Mouse (Mus musculus) hindbrain, embryonic 10.5 days (tissue): Measurements from ENCODE around the gene Grhpr. TPM values are rescaled to one million over a fixed set of nuclear protein-coding genes. Genes with fewer than 3 reads are reported as not detected.
"Not testable (repeated sequence)": the region's sequence is repeated elsewhere in the genome, so short reads cannot be mapped to it uniquely, and the experiment has no call there.

Experiments used
- DNase-seq: peaks from one replicate; pipeline ENCODE4 v3.0.0-alpha.2; 2017; ENCODE audit warnings: low spot score
- H3K27ac ChIP-seq: fragments of 300-500 bp; sonication (generic); 2 replicates; pipeline ENCODE4 v1.5.1; 2016; ENCODE audit warnings: mild to moderate bottlenecking, moderate library complexity
- H3K27me3 ChIP-seq: fragments of 300-500 bp; sonication (generic); 2 replicates; pipeline ENCODE4 v1.6.1; 2016; ENCODE audit warnings: mild to moderate bottlenecking; ENCODE audit not compliant: poor library complexity, insufficient read depth, severe bottlenecking
- H3K36me3 ChIP-seq: fragments of 300-500 bp; sonication (generic); 2 replicates; pipeline ENCODE4 v1.6.1; 2016; ENCODE audit warnings: mild to moderate bottlenecking, moderate library complexity
- H3K4me1 ChIP-seq: fragments of 300-500 bp; sonication (generic); replicated peaks from 2 replicates; pipeline ENCODE4 v1.6.1; 2016; ENCODE audit warnings: mild to moderate bottlenecking
- H3K4me3 ChIP-seq: fragments of 300-500 bp; sonication (generic); 2 replicates; pipeline ENCODE4 v1.5.1; 2016; ENCODE audit warnings: mild to moderate bottlenecking, moderate library complexity
- H3K9me3 ChIP-seq: fragments of 300-500 bp; sonication (generic); 2 replicates; pipeline ENCODE4 v1.6.1; 2016; ENCODE audit warnings: mild to moderate bottlenecking, moderate library complexity
- WGBS: fragments of 180-500 bp; shearing (Covaris S2); methylation state at CpG from one replicate; pipeline ENCODE4 v1.1.7; 2016; 5-methylcytosine and 5-hydroxymethylcytosine counted together
- polyA plus RNA-seq: library from polyadenylated mRNA; unstranded; fragments of >200 nt; fragmentation: Nextera tagmentation; extraction: Ambion mirVana; gene quantifications from 2 replicates; pipeline ENCODE4 v1.2.1, GENCODE M21; 2016

Grhpr gene
- polyA plus RNA-seq: 65.4 and 66.5 TPM in 2 replicates

- peak; percentile 94 for DNase-seq
- Histone ChIP-seq H3K4me3 (peak within 1 kb of the TSS; percentile 80), H3K36me3 (peaks cover 30% of the 10 kb centered on the region), H3K4me1 (peaks cover 36% of the 10 kb centered on the region), H3K27me3 (no peaks in the 10 kb centered on the region), H3K9me3 (no peaks in the 10 kb centered on the region), H3K27ac (peak within 1 kb of the TSS; percentile 95)
- 1% methylated on average over 40 of the region's 40 CpGs for WGBS
Observed at GRCm38 (mm10) chr4:44981280-44981973, at the start of gene Grhpr. TSS of gene Grhpr (plus strand) at chr4:44981395.

GRCm38 (mm10) chr4:44931732-44932131 lies 49.5 kb upstream of the Grhpr start:
- DNase-seq: no peak
- 93% methylated on average over 6 of the region's 6 CpGs for WGBS
- H3K36me3 ChIP-seq: peaks cover 61% of the 10 kb centered on the region

GRCm38 (mm10) chr4:44938359-44939340 lies 42.5 kb upstream of the Grhpr start:
- no peak for DNase-seq
- H3K36me3 ChIP-seq: peaks cover 5% of the 10 kb centered on the region
- no peaks in the 10 kb centered on the region for H3K27me3 ChIP-seq
- no peak overlapping the region for H3K27ac ChIP-seq
- H3K4me3 ChIP-seq: no peak overlapping the region
- no peaks in the 10 kb centered on the region for H3K9me3 ChIP-seq
- H3K4me1 ChIP-seq: no peaks in the 10 kb centered on the region
- 77% methylated on average over 8 of the region's 8 CpGs for WGBS

More at GRCm38 (mm10) chr4:44931732-44932131, 49.5 kb upstream of the Grhpr start:
- no peaks in the 10 kb centered on the region for H3K4me1 ChIP-seq
- no peak overlapping the region for H3K27ac ChIP-seq
- no peaks in the 10 kb centered on the region for H3K9me3 ChIP-seq
- no peaks in the 10 kb centered on the region for H3K27me3 ChIP-seq
- no peak overlapping the region for H3K4me3 ChIP-seq

GRCm38 (mm10) chr4:44939576-44940249 lies 41.5 kb upstream of the Grhpr start:
- 88% methylated on average over 14 of the region's 14 CpGs for WGBS
- H3K27me3 ChIP-seq: no peaks in the 10 kb centered on the region
- DNase-seq: no peak
- no peaks in the 10 kb centered on the region for H3K9me3 ChIP-seq
- H3K36me3 ChIP-seq: no peaks in the 10 kb centered on the region
- H3K4me3 ChIP-seq: no peak overlapping the region
- no peaks in the 10 kb centered on the region for H3K4me1 ChIP-seq
- 0 out of 2 replicates have a peak overlapping the region, but pooled peaks have one; percentile 40 for H3K27ac ChIP-seq

GRCm38 (mm10) chr4:44940286-44940685 lies 40.9 kb upstream of the Grhpr start:
- 79% methylated on average over 9 of the region's 9 CpGs for WGBS
- H3K27me3 ChIP-seq: no peaks in the 10 kb centered on the region
- DNase-seq: no peak

GRCm38 (mm10) chr4:44942237-44942636 lies 39.0 kb upstream of the Grhpr start:
- Histone ChIP-seq H3K4me3 (no peak overlapping the region), H3K36me3 (no peaks in the 10 kb centered on the region)
- WGBS: 92% methylated on average over 1 of the region's 1 CpGs

More at GRCm38 (mm10) chr4:44940286-44940685, 40.9 kb upstream of the Grhpr start:
- no peak overlapping the region for H3K4me3 ChIP-seq
- no peaks in the 10 kb centered on the region for H3K4me1 ChIP-seq
- no peak overlapping the region for H3K27ac ChIP-seq
- H3K9me3 ChIP-seq: no peaks in the 10 kb centered on the region
- no peaks in the 10 kb centered on the region for H3K36me3 ChIP-seq

GRCm38 (mm10) chr4:44943480-44943879 lies 37.7 kb upstream of the Grhpr start:
- no peak for DNase-seq
- H3K36me3 ChIP-seq: no peaks in the 10 kb centered on the region
- 75% methylated on average over 6 of the region's 6 CpGs for WGBS

More at GRCm38 (mm10) chr4:44942237-44942636, 39.0 kb upstream of the Grhpr start:
- no peaks in the 10 kb centered on the region for H3K4me1 ChIP-seq
- no peaks in the 10 kb centered on the region for H3K27me3 ChIP-seq
- DNase-seq: no peak
- H3K9me3 ChIP-seq: no peaks in the 10 kb centered on the region
- H3K27ac ChIP-seq: no peak overlapping the region

GRCm38 (mm10) chr4:44944426-44945075 lies 36.6 kb upstream of the Grhpr start:
- Histone ChIP-seq H3K9me3 (no peaks in the 10 kb centered on the region), H3K27me3 (no peaks in the 10 kb centered on the region), H3K4me3 (no peak overlapping the region), H3K4me1 (0 out of 2 replicates have a peak, but pooled peaks cover 10% of the 10 kb centered on the region), H3K27ac (no peak overlapping the region), H3K36me3 (no peaks in the 10 kb centered on the region)
- 87% methylated on average over 10 of the region's 10 CpGs for WGBS
- DNase-seq: no peak

More at GRCm38 (mm10) chr4:44943480-44943879, 37.7 kb upstream of the Grhpr start:
- Histone ChIP-seq H3K4me1 (0 out of 2 replicates have a peak, but pooled peaks cover 2% of the 10 kb centered on the region), H3K9me3 (no peaks in the 10 kb centered on the region), H3K4me3 (no peak overlapping the region), H3K27ac (no peak overlapping the region), H3K27me3 (no peaks in the 10 kb centered on the region)

- not testable (repeated sequence) for H3K36me3 ChIP-seq, H3K9me3 ChIP-seq, DNase-seq, H3K27ac ChIP-seq, H3K27me3 ChIP-seq, H3K4me3 ChIP-seq
- 99% methylated on average over 2 of the region's 2 CpGs for WGBS
- H3K4me1 ChIP-seq: 0 out of 2 replicates have a peak, but pooled peaks cover 10% of the 10 kb centered on the region
Observed at GRCm38 (mm10) chr4:44946126-44946525, 35.1 kb upstream of the Grhpr start.

GRCm38 (mm10) chr4:44947464-44947863 lies 33.7 kb upstream of the Grhpr start:
- WGBS: 85% methylated on average over 5 of the region's 5 CpGs

GRCm38 (mm10) chr4:44948314-44948713 lies 32.9 kb upstream of the Grhpr start:
- no peaks in the 10 kb centered on the region for H3K36me3 ChIP-seq
- H3K9me3 ChIP-seq: no peaks in the 10 kb centered on the region
- no peak overlapping the region for H3K27ac ChIP-seq
- 96% methylated on average over 1 of the region's 1 CpGs for WGBS
- no peak overlapping the region for H3K4me3 ChIP-seq
- H3K4me1 ChIP-seq: peaks cover 16% of the 10 kb centered on the region
- no peak for DNase-seq
- H3K27me3 ChIP-seq: no peaks in the 10 kb centered on the region

More at GRCm38 (mm10) chr4:44947464-44947863, 33.7 kb upstream of the Grhpr start:
- no peaks in the 10 kb centered on the region for H3K27me3 ChIP-seq
- no peak for DNase-seq
- H3K4me1 ChIP-seq: 0 out of 2 replicates have a peak, but pooled peaks cover 10% of the 10 kb centered on the region
- no peaks in the 10 kb centered on the region for H3K36me3 ChIP-seq
- H3K9me3 ChIP-seq: no peaks in the 10 kb centered on the region
- H3K27ac ChIP-seq: no peak overlapping the region
- no peak overlapping the region for H3K4me3 ChIP-seq

- H3K4me1 ChIP-seq: peaks cover 19% of the 10 kb centered on the region
- peak; percentile 26 for DNase-seq
- no peaks in the 10 kb centered on the region for H3K9me3 ChIP-seq
- H3K36me3 ChIP-seq: no peaks in the 10 kb centered on the region
- no peak overlapping the region for H3K4me3 ChIP-seq
- no peaks in the 10 kb centered on the region for H3K27me3 ChIP-seq
- H3K27ac ChIP-seq: peak overlapping the region; percentile 17; the same call in 1 of the 2 replicates
- WGBS: 66% methylated on average over 9 of the region's 9 CpGs
Observed at GRCm38 (mm10) chr4:44953041-44953440, 28.2 kb upstream of the Grhpr start.
